Mouse (Mus musculus) forelimb bud, embryonic 11.5 days (tissue): ENCODE results near the gene Lrmda.
A peak's percentile ranks its signal among the peaks of the same experiment; 100 is the strongest.

Source experiments
- DNase-seq: peaks from one replicate; pipeline ENCODE4 v3.0.0-alpha.2; 2012; ENCODE audit warnings: low read depth, low spot score

The Lrmda gene

DNA sequence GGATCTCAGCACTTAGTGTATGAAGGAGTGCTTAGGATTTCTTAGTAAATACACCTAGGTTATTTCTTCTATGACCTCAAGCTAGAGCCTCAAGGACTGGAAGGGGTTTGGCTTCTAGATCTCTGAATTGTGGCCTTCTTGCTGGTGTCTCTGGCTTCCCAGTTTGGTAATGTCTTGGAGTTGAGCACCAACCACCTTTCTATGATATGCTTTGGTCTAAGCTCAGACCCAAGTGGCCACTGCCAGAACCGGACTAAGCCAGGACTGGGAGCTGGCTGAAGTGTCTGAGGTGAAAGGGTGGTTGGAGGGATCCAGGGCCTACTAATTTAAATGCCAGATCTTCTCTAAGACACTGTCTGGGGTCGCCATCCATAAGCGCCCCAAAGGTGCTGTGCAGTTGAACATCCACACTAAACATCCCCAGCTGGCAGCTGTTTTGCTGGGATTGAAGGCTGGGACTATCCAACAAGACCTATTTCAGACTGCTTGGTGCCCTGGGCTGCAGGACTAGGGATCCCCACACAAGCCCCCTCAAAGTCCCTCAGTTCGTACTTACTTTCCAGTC, 27.1 kb upstream of the Lrmda start:
- DNase-seq = no peak

DNA sequence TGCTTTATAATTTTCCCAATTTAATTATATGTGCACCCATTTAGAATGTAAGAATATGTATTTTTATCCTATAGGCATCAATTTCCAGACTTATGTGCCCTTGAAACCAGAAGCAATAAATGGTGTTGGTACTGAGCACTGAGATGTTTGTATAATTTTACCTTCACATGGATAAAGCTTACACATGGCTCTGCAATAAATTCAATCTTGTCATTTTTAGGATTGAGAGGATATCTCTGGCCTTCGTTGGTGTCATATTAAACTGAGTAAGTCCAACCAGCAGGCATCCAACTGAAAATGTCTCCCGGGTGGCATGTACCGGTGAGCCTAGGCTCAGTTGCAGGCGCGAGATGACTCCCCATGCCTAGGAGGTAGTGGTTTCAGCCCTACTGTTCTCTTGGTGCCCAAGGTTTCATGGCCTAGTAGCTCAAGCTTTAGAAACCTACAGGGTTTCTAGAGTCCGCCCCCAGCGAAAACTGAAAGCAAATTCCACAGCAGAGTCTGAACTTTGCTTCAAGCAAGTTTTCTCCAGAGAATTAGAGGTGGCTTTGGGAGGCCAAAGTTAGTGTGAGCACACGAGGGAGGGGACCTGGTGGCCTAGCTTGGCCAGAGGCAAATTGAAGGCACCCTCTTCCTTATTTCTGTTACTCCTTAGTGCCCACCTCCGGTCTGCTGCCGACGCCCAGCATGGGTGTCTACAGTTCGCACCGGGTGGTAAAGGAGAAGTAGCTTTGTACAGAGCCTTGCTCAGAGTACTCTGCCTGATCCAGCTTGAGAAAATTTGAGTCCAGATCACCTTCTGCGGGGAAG, 26.1 kb upstream of the Lrmda start:
- DNase-seq = no peak

DNA sequence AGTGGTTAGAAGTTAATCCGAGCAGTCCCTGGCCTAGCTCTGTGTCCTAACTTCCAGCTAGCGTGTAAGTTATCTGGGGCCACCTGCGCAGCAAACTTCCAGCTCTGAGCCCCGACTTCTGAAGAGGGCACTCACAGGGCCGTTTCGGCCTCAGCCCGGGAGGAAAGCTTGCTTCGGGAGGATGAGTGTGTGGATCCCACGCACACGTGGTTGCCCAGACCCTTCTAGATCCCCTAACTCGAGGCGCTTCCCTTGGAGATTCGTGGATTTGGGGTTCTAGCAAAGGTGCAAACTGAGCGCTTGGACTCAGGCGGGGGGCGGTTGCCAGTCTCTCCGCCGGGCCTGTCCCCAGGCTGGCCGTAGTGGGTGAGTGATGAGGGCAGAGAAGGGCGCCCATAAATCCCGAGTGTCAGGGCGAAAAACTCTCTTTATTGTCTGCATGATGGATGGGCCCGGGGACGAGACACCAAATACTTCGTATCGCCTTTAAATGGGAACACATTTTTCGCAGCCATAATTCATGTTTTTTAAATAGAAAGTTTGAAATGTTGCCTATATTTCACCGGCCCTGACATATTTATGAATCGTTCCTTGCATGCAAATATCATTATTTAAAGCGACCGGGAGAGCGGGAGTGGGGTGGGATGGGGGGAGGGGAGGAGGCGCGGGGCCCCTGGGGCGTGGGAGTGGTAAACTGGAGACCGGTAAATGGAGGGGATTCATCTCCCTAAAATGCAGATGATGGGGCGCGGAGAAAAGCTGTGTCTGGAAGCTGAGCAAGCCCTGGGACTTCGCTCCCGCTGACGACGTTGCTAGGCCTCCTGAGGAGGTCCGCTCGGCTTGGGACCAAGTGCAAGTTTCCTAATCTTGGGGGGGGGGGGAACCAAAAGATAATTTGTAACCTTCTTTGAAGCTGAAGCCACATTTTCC, 25.2 kb upstream of the Lrmda start:
- peak; percentile 50 for DNase-seq

DNA sequence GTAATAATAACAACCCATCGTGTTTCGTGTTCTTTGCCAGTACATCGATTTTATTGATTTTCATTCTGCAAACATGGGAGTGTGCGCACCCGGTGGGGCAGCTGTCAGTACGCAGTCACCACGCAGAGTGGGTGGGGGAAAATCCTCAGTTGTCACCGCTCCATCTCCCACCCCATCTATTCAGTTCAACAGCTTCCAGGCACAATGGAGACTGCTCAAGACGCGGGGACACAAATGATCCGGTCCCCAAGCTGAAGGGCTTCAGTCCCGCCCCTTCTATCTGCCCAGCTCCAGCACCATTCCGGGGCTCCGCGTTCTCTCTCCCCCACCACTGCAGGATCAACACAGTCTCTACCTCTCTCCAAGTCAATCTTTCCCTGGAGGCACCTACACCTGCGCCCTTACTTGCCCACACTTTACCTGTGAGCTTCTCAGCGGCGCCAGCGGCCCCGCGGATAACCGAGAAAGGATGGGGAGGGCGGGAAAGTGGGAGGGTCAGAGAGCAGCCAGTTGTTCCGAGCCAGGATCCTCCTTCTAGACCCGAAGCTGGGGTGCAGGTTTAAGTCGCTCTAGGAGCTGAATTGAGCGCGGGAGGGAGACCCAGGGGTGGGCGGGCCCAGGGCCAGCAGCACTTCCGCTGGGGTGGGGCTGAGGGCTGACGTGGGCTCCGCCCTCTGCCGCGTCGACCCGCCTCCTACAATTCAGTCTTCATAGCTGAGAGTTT, 24.3 kb upstream of the Lrmda start:
- peak; percentile 56 for DNase-seq

DNA sequence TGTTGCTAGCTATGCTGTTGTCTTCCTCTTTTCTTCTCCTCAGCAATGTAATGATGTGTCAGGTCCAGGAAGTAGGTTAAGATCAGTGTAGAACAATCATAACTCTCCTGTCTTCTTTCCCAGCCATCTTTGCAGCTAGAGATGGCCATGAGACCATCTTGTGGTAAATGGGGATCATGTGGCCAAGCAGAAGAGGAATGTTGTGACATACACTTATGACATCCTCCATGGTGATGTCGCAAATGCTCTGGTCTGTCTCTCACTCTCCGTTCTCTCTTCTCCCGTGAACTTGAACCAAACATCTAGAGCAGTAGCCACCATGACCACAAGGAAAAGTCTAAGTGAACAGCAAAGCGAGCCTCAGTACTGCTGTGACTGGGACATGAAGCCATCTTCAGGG, 19.9 kb upstream of the Lrmda start:
- no peak for DNase-seq

DNA sequence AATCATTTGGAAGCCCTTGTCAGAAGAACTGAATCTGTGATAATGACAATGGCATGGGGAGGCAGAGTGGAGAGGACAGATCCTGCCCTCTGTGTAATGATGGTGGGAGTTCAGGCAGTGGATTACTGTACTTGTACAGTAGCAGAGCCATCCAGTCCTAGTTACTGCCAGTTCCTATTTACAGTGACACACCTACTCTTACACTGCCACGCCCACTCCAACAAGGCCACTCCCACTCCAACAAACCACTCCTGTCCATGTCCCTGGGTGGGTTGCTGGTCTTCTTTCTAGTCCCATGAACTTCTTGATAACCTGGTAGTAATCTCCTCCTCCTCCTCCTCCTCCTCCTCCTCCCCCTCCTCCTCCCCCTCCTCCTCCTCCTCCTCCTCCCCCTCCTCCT, 16.3 kb upstream of the Lrmda start:
- DNase-seq = no peak

DNA sequence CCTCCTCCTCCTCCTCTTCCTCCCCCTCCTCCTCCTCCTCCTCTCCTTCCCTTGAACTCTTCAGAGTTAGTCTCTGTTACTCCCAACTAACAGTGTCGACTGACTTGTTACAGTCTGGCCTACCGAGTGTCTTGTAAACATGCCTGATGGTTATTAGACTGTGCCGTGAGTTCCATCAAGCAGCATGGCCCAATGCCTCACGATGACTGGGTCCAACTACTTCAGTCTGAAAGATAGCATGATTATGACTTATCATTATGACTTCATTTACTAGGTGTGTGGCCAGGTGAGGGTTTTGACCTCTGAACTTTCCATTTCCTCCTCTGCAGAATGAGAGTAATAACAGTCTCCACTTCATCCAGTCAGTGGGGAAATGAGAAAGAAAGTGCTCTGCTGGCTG, 15.9 kb upstream of the Lrmda start:
- DNase-seq = no peak

DNA sequence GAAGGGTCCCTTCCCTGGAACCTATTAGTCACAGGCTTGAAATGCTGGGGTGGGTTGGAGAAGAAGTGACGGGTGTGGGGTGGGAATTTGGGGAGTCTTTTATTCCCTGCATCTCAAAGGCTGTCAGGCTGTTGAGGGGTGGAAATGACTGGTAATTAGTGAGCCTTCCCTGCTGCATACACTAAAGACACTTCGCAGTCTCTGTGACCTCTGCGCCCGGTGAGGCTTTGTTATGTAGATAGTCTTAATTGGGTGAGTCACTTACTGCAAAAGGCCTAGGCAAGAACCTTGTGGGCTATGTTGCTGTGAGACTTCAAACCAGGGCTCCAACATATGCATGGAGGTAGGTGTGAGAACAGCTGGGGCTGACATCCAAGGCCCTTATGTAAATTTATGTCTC, 14.6 kb upstream of the Lrmda start:
- DNase-seq = no peak

DNA sequence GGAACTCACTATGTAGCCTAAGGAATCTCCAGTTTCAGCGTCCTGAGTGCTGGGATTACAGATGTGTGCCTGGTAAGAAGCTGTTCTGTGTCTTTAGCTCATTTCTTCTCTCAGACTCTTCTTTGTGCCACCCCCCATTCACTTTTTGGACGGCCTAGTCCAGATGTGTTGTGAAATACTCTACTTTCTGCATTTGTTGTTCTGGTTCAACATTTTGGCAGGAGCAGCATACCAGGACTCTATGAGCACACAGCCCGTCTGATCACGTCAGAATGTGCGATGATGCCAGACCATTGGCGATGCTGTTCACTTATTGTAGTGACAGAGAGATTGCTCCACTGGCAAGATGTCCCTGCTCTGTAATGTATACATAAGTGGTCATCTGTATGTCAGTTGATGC, 12.5 kb upstream of the Lrmda start:
- DNase-seq = no peak

DNA sequence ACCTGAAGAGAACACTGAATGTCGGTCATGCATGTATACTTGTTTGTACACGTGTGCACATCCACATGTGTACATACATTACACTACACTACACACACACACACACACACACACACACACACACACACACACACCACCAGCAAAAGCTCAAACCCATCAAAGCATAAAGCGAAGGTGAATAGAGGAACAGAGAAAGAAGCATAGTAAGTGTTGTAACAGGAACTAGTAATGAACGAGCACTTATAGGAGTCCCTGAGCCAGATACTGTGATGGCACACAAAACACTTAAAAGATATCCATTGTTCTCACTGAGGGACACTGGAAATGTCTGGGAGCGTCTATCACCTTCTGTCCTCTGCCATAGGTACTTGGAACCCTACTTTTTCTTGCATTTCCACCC, 5.2 kb upstream of the Lrmda start:
- no peak for DNase-seq

DNA sequence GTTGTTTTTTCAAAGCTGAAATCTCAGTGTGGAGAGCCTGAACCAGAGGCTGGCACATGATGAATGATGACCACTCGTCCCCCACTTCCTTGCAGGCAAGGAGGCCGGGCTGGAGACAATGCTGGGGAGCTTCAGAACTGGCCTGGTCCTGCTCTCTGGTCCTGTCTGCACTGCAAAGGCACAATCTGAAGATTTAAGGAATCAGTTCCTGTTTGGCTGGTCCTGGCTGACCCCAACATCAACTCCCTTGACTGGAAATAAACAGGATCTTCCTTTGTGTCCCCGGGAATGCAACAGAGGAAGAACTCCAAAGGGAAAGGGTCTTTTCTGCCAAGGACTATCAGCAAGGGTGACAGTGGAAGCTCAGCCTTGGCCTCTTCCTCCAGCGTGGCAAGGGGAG, 4.7 kb upstream of the Lrmda start:
- DNase-seq = no peak

DNA sequence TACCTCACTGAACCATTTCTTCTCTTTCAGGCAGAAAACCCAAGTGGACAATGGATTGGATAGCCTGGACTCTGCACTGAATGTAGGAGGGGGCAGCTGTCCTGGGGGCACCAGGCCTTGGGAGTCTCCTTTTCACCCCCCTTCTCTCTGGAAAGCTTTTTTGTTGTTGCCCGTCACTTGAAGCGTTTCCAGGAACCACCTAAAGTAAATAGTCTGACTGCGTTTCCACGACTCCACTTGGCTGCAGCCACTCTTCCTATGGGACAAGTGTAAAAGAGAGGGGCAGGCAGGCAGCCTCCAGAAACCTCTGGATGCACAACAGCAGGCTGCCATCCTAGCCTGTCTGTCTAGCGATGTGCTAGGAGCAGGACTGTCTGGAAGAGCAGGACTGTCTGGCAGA, 2.5 kb upstream of the Lrmda start:
- no peak for DNase-seq

DNA sequence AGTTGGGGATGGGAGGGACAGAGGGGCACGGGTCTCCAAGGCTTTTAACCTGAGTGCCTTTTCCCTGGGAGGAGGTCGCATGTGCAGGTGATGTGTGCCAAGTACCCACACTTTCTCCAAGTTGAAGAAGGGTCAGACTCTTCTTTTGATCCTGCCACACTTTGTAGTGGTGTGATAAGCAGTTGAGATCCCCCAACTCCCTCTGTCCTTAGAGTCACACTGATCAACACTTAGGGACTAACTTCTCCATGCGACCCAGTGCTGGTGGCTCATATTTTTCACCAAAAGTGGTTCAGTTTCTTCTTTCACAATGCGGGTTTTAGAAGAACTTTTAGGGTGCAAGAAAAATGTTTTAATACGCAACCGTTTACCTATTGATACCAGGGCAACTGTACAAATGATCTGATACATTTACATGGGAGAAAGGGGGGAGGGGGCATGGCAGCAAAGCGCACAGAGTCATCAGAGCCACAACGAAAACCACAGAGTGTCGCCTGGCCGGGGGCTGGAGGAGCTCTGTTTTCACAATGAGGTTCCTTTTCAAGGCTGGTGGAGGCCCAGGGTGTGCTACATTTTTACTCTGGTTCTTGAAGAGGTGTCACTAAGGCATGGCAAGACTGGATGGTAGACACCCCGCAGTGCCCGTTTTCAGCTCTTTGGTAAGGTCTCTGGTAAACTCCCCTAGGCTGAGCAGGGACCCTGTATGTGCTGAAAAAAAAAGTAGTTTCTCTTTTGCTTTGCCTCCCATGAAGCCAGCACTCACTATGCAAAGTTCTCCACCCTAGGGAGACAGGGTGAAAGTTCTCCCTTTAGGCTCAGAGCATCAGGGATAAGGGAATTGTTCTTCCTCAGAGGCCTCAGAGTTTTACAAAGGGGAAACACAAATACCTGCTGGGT, 685 bp downstream of the Lrmda start:
- no peak for DNase-seq

DNA sequence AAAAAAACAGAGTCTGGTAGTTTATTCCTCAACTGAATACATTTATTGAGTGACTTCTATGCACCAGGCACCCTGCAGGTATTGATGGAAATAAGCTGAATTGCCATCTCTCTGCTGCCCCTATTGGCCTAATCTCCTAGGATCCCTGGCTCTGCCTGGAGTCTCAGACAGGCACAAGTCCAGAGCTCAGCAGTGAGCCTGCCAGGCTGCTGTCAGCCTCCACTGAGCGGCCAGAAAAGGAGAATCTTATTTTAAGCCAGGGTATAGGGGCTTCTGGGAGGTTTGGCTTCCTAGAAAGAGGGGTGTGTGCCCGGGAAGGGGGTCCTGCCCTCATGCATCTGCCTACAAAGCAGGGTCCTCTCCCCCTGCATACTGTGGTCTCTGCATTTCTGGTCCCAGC, 1.4 kb downstream of the Lrmda start:
- DNase-seq = peak; percentile 32

DNA sequence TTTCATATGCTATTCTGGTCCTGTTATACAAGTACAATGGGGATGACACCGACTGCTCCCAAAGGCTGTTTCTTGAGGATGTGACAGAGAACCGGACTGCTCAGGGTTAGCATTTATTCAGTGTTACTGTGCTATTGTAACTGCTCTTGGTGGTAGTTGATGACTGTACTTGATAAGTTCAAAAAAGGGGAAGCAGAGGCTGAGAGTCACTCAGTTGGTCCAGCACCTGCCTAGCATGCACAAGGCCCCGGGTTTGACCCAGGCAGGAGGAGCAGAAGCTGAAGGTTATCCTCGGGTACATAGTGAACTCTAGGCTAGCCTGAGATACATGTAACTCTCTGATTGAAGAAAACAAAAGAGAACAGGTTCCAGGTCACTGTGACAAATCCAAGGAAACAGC, 4.0 kb downstream of the Lrmda start:
- DNase-seq = no peak

DNA sequence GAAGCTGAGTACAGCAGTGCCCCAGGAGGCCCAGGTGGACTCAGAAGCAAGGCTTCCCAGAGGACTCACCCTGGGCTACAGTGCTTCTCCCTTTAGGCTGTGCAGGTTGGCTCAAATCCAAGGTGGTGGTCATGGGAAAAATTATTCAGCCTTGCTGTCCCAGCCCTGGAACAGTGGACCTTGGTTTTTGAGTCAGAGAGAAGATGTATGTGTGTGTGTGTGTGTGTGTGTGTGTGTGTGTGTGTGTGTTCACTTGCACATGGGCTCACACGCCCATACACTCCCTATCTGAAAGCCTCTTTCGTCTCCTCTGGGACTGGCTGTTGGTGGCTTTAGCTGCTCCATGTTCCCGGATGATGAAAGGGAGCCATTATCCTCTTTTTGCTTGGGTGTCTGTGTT, 16.4 kb downstream of the Lrmda start:
- no peak for DNase-seq

DNA sequence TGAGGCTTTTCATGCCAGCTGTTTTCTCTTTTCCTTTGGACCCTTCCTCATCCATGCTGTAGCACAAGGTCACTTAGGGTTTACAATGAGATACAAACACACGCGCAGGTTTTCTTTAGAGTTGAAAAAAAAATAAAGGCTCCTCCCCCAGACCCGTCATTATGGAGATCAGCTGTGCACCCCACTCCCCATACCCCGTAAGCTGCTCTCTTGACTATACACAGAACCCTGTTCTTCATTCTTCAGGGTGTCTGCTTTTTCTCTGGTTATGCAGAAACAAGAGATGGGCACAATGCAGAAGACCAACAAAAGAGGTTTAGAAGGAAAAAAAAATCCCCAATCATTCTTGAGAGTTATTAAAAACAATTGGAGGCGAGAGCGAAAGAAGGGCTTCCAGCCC, 16.8 kb downstream of the Lrmda start:
- DNase-seq = no peak

DNA sequence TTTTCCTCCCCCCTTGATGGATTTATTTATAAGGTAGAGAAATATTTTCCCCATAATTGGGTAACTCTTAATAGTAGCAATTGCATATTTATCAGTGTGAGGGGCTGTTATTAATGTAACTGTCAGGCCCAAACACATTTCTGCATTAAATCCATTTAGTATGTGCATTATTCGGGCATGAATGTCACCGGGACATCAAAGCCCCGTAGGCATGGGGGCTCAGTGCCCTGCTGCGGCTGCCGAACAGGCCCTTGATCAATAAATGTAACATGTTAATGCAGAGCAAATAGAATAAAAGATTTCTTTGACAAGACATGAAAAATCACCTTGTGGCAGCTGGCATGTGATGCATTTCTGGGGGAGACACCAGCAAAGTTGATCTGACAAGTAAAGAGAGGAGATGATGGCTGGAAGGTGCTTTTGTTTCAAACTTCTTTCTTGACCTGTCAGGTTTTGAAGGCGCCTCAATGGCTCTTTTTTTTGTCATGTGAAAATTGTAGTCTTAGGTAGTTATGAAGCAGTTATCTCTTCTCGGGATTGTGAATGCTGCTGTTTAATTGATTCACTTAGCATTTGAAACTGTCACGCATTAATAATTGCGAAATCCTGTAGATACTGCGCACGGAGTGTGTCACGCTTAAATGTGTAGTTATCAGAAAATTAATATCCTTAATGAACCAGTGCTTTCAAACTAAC, 17.4 kb downstream of the Lrmda start:
- DNase-seq = no peak

DNA sequence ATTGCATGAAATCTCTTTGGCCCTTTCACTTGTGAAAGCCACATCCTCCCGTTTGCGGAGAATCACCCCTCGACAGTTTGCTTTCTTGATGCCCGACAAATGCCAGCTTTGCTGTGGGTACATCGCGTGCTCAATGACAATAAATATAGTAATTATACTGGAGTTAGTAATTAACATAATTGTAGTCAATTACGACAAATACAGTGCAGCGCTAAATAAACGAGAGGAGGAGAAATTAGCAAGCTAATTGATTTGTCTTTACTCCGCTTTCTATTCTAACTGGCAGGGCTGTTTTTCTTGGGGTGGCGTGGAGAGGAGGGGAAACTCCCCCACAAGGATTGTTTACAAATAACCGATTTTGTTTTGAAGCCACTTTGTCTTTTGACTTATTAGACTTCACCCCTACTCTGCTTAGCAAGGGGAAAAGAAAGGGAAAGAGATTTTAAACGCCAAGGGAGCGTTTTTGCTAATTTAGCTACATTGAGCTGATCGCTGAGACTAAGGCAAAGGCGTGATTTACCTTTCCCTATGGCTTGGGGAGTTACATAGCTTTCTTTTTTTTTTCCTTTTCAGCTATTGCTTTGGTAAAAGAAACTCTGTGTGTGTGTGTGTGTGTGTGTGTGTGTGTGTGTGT, 18.1 kb downstream of the Lrmda start:
- no peak for DNase-seq

DNA sequence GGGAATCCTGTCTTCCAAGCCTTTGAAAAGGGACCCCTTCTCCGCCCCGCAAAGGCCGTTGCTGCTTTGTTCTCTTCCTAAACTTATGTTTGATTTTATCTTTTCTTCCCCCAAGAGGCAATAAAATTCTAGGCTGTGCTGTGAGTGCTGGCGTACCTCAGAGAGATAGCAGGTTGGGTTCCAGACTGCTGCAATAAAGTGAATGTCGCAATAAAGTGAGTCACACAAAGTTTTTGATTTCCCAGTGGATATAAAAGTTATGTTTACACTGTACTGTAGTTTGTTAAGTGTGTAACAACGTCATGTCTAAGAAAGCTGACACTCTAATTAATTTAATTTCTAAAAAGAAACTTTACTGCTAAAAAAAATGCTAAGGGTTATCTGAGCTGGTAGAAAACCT, 22.6 kb downstream of the Lrmda start:
- DNase-seq = no peak
